Mouse (Mus musculus) skeletal muscle tissue, postnatal 0 days (tissue): ENCODE measurements around the gene Vmn2r90. TPM values are rescaled to one million over a fixed set of nuclear protein-coding genes. Genes with fewer than 3 reads are reported as not detected.

Experiments
- polyA plus RNA-seq: library from polyadenylated mRNA; unstranded; fragments of >200 nt; fragmentation: Nextera tagmentation; extraction: Ambion mirVana; gene quantifications from 2 replicates; pipeline ENCODE4 v1.2.1, GENCODE M21; 2015

Gene Vmn2r90
- not detected in 2 replicates for polyA plus RNA-seq

DNA sequence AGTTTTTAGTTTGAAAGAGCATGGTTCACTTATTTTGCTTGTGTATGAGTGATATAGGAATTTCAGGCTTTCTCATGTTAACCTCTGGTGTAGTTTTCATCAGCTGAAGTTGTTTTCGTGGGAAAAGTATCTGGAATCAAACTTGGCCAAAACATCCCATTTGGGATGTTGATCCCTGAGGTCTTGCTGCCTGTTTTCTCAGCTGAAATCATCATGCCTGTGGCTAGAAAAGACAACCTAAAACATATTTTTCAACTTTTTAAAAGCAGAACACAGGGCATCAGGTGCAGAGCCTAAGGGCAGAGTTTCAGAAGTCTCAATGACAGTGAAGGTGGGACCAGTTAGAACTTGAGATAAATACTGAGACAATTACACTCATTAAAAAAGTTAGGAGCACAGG, at the start of gene Vmn2r90:
Vmn2r90 (plus strand) TSS at position 301 of the 400 bp plus-strand sequence.

Other genes with a start within 250 kb of the Vmn2r90 start
- 8.3 and 9.9 TPM in 2 replicates for gene Lnpep, start 78.7 kb upstream of the Vmn2r90 start, polyA plus RNA-seq
- 7.7 and 10.5 TPM in 2 replicates for gene Spaca6, start 123.4 kb downstream of the Vmn2r90 start, polyA plus RNA-seq
- gene Has1, start 151.5 kb downstream of the Vmn2r90 start, polyA plus RNA-seq, result 0.62 TPM in 2 replicates
- 0.54 and 0.73 TPM in 2 replicates for gene Fpr1, start 180.2 kb downstream of the Vmn2r90 start, polyA plus RNA-seq
- 0.42 and 0.62 TPM in 2 replicates for gene Fpr2, start 184.1 kb downstream of the Vmn2r90 start, polyA plus RNA-seq
- gene Fpr3, start 184.1 kb downstream of the Vmn2r90 start, polyA plus RNA-seq, result not detected in 2 replicates